Mouse (Mus musculus) spleen, adult 2 months (tissue): Measurements from ENCODE around the gene Cacna1h.

Experiments used
- CTCF ChIP-seq: fragments of 200-500 bp; IDR thresholded peaks from 2 replicates; pipeline ENCODE4 v1.5.1; 2011; ENCODE audit warnings: mild to moderate bottlenecking, inconsistent platforms; ENCODE audit not compliant: insufficient read depth, insufficient read length, insufficient replicate concordance; ENCODE audit errors: extremely low read depth
- POLR2A ChIP-seq: fragments of 200-500 bp; IDR thresholded peaks from 2 replicates; pipeline ENCODE4 v1.6.1; 2011; ENCODE audit warnings: low read depth, low read length, inconsistent platforms

GRCm38 (mm10) chr17:25414917-25415316 lies 18.7 kb downstream of the Cacna1h start:
- TF ChIP-seq POLR2A (no peak), CTCF (no peak)
